Mouse (Mus musculus): ENCODE results near the gene Celf2. TPM values are rescaled to one million over a fixed set of nuclear protein-coding genes. Genes with fewer than 3 reads are reported as not detected.
"Not testable (repeated sequence)": the region's sequence is repeated elsewhere in the genome, so short reads cannot be mapped to it uniquely, and the experiment has no call there.

Celf2 gene
- 33.1 and 35.4 TPM in 2 replicates for polyA plus RNA-seq (2015; fragmentation: Nextera tagmentation; extraction: Ambion mirVana)

GRCm38 (mm10) chr2:7509463-7509862 lies at the start of gene Celf2:
Celf2 (minus strand) TSS chr2:7509563.
- not testable (repeated sequence) for H3K27me3 ChIP-seq (replicated peaks; ENCODE audit: control insufficient read depth, insufficient read depth, low read length); H3K4me1 ChIP-seq (ENCODE audit: control insufficient read depth, insufficient read depth, low read length); ATAC-seq; H3K36me3 ChIP-seq (ENCODE audit: control insufficient read depth, insufficient read depth, low read length); H3K9me3 ChIP-seq (ENCODE audit: control insufficient read depth, low read length); H3K27ac ChIP-seq (ENCODE audit: low read length); H3K4me2 ChIP-seq (ENCODE audit: low read depth, low read length); H3K9ac ChIP-seq (ENCODE audit: low read depth, low read length); H3K4me3 ChIP-seq (ENCODE audit: low read length)
- 93% methylated on average over 9 of the region's 9 CpGs for WGBS

GRCm38 (mm10) chr2:7555144-7555892 lies 46.0 kb upstream of the Celf2 start:
- Histone ChIP-seq H3K9me3 (ENCODE audit: control insufficient read depth, low read length) (no peaks in the 10 kb centered on the region), H3K4me2 (ENCODE audit: low read depth, low read length) (no peak overlapping the region), H3K9ac (ENCODE audit: low read depth, low read length) (no peak overlapping the region), H3K4me1 (ENCODE audit: control insufficient read depth, insufficient read depth, low read length) (no peaks in the 10 kb centered on the region), H3K4me3 (ENCODE audit: low read length) (no peak overlapping the region), H3K36me3 (ENCODE audit: control insufficient read depth, insufficient read depth, low read length) (no peaks in the 10 kb centered on the region), H3K27me3 (replicated peaks; ENCODE audit: control insufficient read depth, insufficient read depth, low read length) (no peaks in the 10 kb centered on the region), H3K27ac (ENCODE audit: low read length) (no peak overlapping the region)
- ATAC-seq = no peak
- WGBS = 73% methylated on average over 4 of the region's 4 CpGs

- no peak overlapping the region for H3K4me2 ChIP-seq (ENCODE audit: low read depth, low read length)
- 52% methylated on average over 1 of the region's 1 CpGs for WGBS
- no peak overlapping the region for H3K4me3 ChIP-seq (ENCODE audit: low read length)
- no peak for ATAC-seq
- no peak overlapping the region for H3K9ac ChIP-seq (ENCODE audit: low read depth, low read length)
- no peaks in the 10 kb centered on the region for H3K4me1 ChIP-seq (ENCODE audit: control insufficient read depth, insufficient read depth, low read length)
- no peak overlapping the region for H3K27ac ChIP-seq (ENCODE audit: low read length)
- no peaks in the 10 kb centered on the region for H3K27me3 ChIP-seq (replicated peaks; ENCODE audit: control insufficient read depth, insufficient read depth, low read length)
- no peaks in the 10 kb centered on the region for H3K36me3 ChIP-seq (ENCODE audit: control insufficient read depth, insufficient read depth, low read length)
- H3K9me3 ChIP-seq (ENCODE audit: control insufficient read depth, low read length) = no peaks in the 10 kb centered on the region
Observed at GRCm38 (mm10) chr2:7554601-7555000, 45.2 kb upstream of the Celf2 start.

GRCm38 (mm10) chr2:7552887-7553286 lies 43.5 kb upstream of the Celf2 start:
- WGBS = 53% methylated on average over 3 of the region's 3 CpGs
- H3K9ac ChIP-seq (ENCODE audit: low read depth, low read length) = no peak overlapping the region
- no peaks in the 10 kb centered on the region for H3K27me3 ChIP-seq (replicated peaks; ENCODE audit: control insufficient read depth, insufficient read depth, low read length)
- H3K27ac ChIP-seq (ENCODE audit: low read length) = no peak overlapping the region
- ATAC-seq = peak; percentile 79
- H3K9me3 ChIP-seq (ENCODE audit: control insufficient read depth, low read length) = no peaks in the 10 kb centered on the region
- no peak overlapping the region for H3K4me3 ChIP-seq (ENCODE audit: low read length)
- H3K4me1 ChIP-seq (ENCODE audit: control insufficient read depth, insufficient read depth, low read length) = no peaks in the 10 kb centered on the region
- H3K4me2 ChIP-seq (ENCODE audit: low read depth, low read length) = no peak overlapping the region
- H3K36me3 ChIP-seq (ENCODE audit: control insufficient read depth, insufficient read depth, low read length) = no peaks in the 10 kb centered on the region

GRCm38 (mm10) chr2:7548886-7549285 lies 39.5 kb upstream of the Celf2 start:
- WGBS = 71% methylated on average over 4 of the region's 4 CpGs
- no peak overlapping the region for H3K4me3 ChIP-seq (ENCODE audit: low read length)
- no peaks in the 10 kb centered on the region for H3K9me3 ChIP-seq (ENCODE audit: control insufficient read depth, low read length)
- ATAC-seq = no peak
- no peaks in the 10 kb centered on the region for H3K4me1 ChIP-seq (ENCODE audit: control insufficient read depth, insufficient read depth, low read length)
- H3K27ac ChIP-seq (ENCODE audit: low read length) = no peak overlapping the region
- no peak overlapping the region for H3K4me2 ChIP-seq (ENCODE audit: low read depth, low read length)
- no peak overlapping the region for H3K9ac ChIP-seq (ENCODE audit: low read depth, low read length)
- no peaks in the 10 kb centered on the region for H3K27me3 ChIP-seq (replicated peaks; ENCODE audit: control insufficient read depth, insufficient read depth, low read length)
- H3K36me3 ChIP-seq (ENCODE audit: control insufficient read depth, insufficient read depth, low read length) = no peaks in the 10 kb centered on the region

- ATAC-seq = no peak
- H3K4me2 ChIP-seq (ENCODE audit: low read depth, low read length) = no peak overlapping the region
- no peaks in the 10 kb centered on the region for H3K27me3 ChIP-seq (replicated peaks; ENCODE audit: control insufficient read depth, insufficient read depth, low read length)
- H3K9ac ChIP-seq (ENCODE audit: low read depth, low read length) = no peak overlapping the region
- no peaks in the 10 kb centered on the region for H3K36me3 ChIP-seq (ENCODE audit: control insufficient read depth, insufficient read depth, low read length)
- 90% methylated on average over 5 of the region's 5 CpGs for WGBS
- no peak overlapping the region for H3K4me3 ChIP-seq (ENCODE audit: low read length)
- H3K4me1 ChIP-seq (ENCODE audit: control insufficient read depth, insufficient read depth, low read length) = no peaks in the 10 kb centered on the region
- H3K27ac ChIP-seq (ENCODE audit: low read length) = no peak overlapping the region
- no peaks in the 10 kb centered on the region for H3K9me3 ChIP-seq (ENCODE audit: control insufficient read depth, low read length)
Observed at GRCm38 (mm10) chr2:7534615-7535204, 25.3 kb upstream of the Celf2 start.

- no peaks in the 10 kb centered on the region for H3K4me1 ChIP-seq (ENCODE audit: control insufficient read depth, insufficient read depth, low read length)
- H3K4me2 ChIP-seq (ENCODE audit: low read depth, low read length) = no peak overlapping the region
- H3K36me3 ChIP-seq (ENCODE audit: control insufficient read depth, insufficient read depth, low read length) = no peaks in the 10 kb centered on the region
- ATAC-seq = no peak
- H3K4me3 ChIP-seq (ENCODE audit: low read length) = no peak overlapping the region
- H3K9ac ChIP-seq (ENCODE audit: low read depth, low read length) = no peak overlapping the region
- WGBS = 67% methylated on average over 2 of the region's 2 CpGs
- H3K27me3 ChIP-seq (replicated peaks; ENCODE audit: control insufficient read depth, insufficient read depth, low read length) = no peaks in the 10 kb centered on the region
- H3K9me3 ChIP-seq (ENCODE audit: control insufficient read depth, low read length) = no peaks in the 10 kb centered on the region
- no peak overlapping the region for H3K27ac ChIP-seq (ENCODE audit: low read length)
Observed at GRCm38 (mm10) chr2:7534195-7534594, 24.8 kb upstream of the Celf2 start.

GRCm38 (mm10) chr2:7531185-7531960 lies 22.0 kb upstream of the Celf2 start:
- 74% methylated on average over 6 of the region's 6 CpGs for WGBS
- no peak overlapping the region for H3K27ac ChIP-seq (ENCODE audit: low read length)
- no peak overlapping the region for H3K4me3 ChIP-seq (ENCODE audit: low read length)
- no peaks in the 10 kb centered on the region for H3K9me3 ChIP-seq (ENCODE audit: control insufficient read depth, low read length)
- H3K4me2 ChIP-seq (ENCODE audit: low read depth, low read length) = no peak overlapping the region
- H3K9ac ChIP-seq (ENCODE audit: low read depth, low read length) = no peak overlapping the region
- no peaks in the 10 kb centered on the region for H3K4me1 ChIP-seq (ENCODE audit: control insufficient read depth, insufficient read depth, low read length)
- H3K27me3 ChIP-seq (replicated peaks; ENCODE audit: control insufficient read depth, insufficient read depth, low read length) = no peaks in the 10 kb centered on the region
- ATAC-seq = no peak
- H3K36me3 ChIP-seq (ENCODE audit: control insufficient read depth, insufficient read depth, low read length) = no peaks in the 10 kb centered on the region

GRCm38 (mm10) chr2:7530461-7531184 lies 21.3 kb upstream of the Celf2 start:
- no peak overlapping the region for H3K4me3 ChIP-seq (ENCODE audit: low read length)
- no peaks in the 10 kb centered on the region for H3K4me1 ChIP-seq (ENCODE audit: control insufficient read depth, insufficient read depth, low read length)
- H3K9me3 ChIP-seq (ENCODE audit: control insufficient read depth, low read length) = no peaks in the 10 kb centered on the region
- ATAC-seq = no peak
- WGBS = 70% methylated on average over 8 of the region's 8 CpGs
- H3K27ac ChIP-seq (ENCODE audit: low read length) = no peak overlapping the region
- no peak overlapping the region for H3K4me2 ChIP-seq (ENCODE audit: low read depth, low read length)
- H3K9ac ChIP-seq (ENCODE audit: low read depth, low read length) = no peak overlapping the region
- H3K36me3 ChIP-seq (ENCODE audit: control insufficient read depth, insufficient read depth, low read length) = no peaks in the 10 kb centered on the region
- H3K27me3 ChIP-seq (replicated peaks; ENCODE audit: control insufficient read depth, insufficient read depth, low read length) = no peaks in the 10 kb centered on the region

Data from intestine, embryonic 16.5 days (tissue).